Mouse (Mus musculus) embryo, embryonic 10 days (tissue): ENCODE results near the gene Crtac1.

Experiments used
- DNase-seq: peaks from one replicate; pipeline ENCODE4 v3.0.0-alpha.2; 2015; ENCODE audit warnings: low spot score

Crtac1 gene

DNA sequence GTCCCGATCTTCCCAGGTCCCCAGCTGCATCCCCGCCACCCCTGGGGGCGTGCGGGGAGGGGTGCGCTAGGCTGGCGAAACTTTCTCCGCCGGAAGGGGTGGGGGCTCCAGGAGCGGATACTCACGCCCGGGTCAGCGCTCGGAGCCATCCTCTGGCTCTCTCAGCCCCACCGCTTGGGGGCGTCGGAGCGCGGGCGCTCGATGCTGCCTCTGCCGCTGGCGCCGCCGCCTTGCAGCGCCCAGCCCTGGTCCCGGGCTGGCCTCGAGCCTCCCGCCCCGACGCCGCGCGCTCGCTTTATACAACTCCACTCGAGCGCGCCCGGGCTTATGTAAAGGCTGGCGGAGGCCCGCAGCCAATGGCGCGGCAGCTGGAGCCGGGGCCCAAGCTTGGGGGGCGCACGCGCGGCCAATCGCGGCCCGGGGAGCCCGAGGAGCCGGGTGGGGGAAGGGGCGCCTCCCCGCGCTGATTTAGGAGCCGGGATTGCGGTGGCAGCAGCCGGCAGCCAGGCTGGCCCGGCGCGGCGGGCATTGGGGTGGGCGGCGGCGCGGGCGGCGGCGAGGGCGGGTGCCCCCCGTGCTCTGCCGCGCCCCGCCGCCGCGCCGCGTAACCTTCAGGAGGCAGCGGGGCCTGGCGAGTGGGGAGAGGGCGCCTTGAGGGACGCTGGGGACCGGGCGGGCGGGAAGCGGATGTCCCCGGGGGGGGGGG is at the start of gene Crtac1:
Gene Crtac1, minus strand, starts transcription at position 299 of the 706 bp plus-strand sequence.
- DNase-seq = peak; percentile 91

DNA sequence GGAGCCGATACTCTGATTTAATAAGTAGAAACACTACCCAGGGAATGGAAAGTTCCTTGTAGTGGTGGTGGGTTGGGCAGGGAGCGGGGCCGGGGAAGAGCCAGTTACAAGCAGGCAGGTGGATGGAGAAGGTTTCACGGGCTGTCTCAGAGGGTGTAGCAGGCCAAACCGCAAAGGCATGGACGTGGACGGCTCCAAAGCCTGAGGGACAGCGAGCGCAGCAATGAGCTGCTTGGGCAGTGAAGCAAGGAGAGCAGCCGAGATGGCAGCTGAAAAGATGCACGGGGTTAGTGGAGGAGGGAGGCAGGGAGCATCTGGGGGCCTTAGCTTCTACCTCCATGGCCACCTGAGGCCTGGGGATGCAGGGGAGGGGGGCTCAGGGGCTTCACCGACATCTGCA is 46.7 kb upstream of the Crtac1 start:
- DNase-seq = no peak

DNA sequence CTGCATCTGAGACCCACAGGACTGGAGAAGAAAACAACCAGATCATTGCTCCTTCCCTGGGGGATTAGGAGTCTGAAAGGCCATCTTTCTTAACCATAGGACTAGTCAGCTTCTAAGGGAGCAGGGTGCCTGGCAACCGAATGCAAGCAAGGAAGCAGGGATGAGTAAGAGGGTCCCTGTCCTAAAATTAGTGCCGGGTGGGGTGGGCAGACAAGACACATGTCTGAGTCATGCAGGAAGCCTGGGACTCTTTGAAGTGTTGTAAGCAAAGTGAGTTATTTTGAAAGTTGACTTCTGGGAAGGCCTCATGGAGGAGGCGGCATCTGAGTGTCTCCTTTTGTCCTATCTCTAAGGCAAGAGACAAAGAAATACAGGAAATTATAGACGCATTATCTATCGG is 46.2 kb upstream of the Crtac1 start:
- DNase-seq = no peak

DNA sequence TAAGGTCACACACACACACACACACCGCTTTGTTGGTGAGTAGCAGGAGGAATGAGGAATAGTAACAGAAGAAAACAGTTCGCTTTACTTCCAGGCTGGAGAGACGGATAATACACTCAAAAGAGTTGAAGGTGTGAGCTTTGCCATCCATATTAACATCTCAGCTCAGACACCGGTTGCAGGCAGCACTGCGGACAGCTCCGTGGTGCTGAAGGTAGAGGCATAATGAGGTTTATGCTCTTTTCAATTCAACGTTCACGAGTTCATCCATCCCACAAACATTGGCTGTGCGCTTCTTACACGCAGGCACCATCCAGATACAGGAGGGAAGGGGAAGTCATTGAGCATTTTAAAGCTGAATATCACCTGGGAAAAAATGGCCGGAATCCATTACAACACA is 41.2 kb upstream of the Crtac1 start:
- DNase-seq = peak; percentile 82

DNA sequence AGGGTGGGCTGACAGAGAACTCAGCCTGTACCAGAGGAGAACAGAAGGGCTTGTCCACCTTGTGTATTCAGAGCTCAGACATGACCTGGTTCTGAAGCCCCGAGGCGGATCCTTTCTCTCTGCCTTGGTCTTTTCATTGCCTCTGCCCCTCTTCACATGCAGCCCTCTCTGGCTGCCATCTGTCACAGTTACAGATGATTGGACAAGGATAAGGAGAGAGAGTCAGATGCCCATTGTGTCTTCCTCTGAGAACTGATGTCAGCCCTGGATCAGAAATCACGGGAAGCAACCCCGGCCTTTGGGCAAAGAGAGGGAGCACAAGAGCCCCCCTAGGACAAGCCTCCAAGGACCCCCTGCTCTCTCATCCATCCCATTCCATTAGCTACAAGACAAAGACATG is 40.0 kb upstream of the Crtac1 start:
- DNase-seq = no peak

DNA sequence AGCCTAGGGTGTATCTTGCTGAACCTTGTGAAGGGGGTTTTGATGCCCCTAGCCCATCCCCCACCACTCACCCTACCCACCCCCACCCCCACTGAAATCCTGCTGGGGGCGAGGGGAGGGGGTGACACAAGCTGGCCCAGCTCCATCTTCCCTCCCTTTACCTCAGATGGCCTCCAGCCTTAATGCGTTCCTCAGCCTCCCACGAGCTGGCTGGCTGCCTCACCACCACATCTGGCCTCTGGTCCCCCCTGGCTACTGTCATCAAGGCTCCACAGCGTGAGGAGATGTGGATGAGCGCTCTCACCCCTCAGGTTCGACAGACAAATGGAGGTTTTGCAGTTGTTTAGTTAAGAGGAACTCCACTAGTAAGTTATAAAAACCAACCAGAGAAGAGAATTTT is 30.3 kb upstream of the Crtac1 start:
- DNase-seq = peak; percentile 25

DNA sequence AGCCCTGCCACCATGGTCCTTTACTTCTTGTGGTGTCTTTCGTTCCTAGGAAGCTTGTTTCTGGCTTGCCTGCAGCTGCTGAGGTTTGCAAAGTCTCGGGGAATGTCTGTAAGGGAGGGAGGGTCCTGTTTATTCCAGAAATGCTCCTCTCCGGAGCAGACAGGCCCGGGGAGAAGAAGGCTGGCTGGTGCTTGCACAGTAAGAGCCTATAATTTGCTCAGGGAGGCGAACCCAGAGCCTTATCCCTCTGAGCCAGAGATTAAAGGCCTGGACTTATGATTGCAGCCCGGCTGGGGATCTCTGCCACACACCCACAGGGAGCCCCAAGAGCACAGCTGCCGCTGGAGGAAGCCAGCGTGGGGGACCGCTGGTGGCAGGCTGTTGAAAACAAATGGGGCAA is 29.8 kb upstream of the Crtac1 start:
- DNase-seq = no peak

DNA sequence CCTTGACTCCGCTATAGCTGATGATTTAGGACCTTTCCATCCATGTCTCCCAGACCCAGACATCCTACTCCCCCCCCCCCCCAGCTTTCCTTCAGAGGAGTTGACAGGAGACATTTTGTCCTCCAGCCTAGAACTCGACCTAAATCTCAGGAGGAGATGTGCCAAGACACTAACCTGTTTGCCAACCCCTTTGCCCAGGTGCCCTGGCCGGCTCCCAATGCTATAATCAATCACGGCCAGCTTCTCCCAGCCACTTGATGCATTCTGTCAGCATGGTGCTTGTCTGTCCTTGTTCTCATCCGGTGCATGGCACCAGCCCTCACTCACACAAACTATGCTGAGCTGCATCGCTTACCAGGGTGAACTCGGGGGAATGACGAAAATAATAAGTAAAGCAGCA is 27.9 kb upstream of the Crtac1 start:
- DNase-seq = no peak

DNA sequence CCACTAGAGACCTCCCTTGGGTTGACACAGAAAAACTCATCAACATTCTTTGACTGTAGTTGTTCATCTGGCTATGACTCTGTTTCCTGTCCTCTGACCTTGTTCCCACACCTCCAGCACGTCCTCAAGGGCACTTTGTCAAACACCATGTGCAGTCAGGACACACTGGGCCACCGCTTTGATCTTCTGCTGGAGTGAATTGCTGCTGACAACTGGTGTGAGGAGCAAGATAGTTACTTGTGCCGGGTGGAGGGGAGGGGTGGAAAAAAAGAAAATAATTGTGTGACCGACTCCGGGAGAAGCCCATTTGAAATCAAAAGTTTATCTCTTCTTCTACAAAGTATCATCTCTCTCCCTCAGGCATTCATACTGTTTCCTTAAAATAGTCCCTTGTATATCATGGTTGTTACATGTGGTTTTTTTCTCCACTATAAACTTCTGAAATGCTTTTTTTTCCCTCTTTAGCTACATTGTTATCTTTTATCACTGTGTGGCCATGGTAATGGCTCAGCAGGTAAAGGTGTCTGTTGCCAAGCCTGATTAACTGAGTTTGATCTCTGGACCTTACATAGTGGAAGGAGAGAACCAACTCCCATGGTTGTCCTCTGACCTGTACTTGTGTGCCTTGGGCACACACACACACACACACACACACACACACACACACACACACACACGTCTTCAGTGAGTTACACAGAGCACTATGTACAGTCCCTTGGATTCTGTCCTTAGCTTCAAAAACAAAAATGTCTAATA is 23.1 kb upstream of the Crtac1 start:
- peak; percentile 29 for DNase-seq

DNA sequence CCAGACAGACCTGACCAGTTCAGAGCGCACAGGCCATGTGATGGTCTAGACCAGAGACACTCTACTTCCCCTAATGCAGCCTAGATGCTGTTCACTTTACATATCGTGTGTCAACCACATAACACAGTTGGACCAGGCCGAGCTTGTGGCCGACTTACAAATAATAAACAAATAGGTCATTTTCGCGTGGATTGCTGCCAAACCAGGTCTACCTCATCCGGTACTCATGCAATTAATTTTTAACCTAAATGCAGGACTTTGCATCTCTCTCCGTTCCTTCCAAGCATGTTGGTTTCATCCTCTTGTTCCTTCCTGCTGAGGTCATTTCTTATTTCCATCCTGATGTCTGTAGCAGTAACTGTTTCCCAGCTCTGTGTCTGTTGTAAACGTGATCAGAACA is 22.4 kb upstream of the Crtac1 start:
- DNase-seq = no peak

DNA sequence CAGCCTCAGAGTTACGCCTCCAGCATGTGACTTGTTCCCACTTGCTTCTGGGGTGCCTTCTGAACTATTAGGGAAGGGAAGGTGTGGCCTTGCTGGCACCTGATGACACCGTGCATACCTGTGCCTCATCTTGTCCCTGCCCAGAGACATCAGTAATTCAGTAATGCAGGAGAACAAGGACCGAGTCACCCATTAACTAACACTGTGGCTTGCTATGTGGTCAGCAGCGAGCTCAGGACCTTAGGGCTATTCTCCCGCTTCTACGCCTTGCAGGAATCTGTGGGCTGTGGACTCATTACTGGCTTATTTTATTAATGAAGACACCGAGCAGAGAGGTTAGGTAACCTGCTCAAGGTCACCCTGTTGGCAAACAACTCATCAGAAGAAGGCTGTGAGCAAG is 21.0 kb upstream of the Crtac1 start:
- DNase-seq = no peak

DNA sequence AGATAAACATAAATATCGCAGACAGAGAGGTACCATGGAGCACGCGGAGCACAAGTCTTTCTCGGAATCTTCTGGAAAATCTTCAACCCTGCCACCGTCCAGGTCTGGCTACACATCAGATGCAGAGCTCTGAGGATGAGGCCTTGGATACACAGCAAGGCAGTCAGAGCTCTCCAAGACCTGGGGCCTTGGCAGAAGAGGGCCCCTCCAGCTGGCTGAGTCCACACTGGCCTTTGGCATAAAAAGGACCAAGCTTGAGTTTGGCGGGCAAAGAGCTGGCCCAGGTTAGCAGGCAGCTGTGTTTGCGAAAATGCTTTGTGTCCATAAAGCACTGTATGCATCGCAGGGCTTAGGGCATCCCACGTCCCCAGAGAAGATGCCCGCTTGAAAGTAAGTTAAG is 17.0 kb upstream of the Crtac1 start:
- no peak for DNase-seq

DNA sequence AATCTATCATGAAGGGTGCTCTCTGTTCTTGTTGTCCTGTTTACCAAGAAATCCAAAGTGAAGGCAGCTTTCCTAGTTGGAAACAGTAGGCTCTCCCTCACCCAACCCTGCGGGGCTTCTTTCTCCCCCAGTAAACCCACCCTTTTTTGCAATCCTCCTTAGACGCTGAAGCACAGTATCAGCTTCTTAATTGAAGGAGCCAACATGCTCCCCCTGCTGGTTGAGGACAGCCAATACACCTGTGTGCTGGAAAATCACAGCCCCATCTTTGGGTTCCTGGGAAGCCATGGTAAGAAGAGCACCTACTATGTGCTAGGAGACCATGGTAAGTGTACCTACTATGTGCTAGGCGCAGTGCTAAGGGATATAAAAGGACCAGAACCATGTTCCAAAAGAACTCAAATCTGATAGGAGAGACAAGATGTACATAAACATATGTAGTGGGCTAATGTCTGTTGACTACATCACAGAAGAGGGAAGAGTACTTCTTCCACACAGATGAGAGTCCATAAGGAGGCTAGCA is 12.4 kb upstream of the Crtac1 start:
- peak; percentile 69 for DNase-seq

DNA sequence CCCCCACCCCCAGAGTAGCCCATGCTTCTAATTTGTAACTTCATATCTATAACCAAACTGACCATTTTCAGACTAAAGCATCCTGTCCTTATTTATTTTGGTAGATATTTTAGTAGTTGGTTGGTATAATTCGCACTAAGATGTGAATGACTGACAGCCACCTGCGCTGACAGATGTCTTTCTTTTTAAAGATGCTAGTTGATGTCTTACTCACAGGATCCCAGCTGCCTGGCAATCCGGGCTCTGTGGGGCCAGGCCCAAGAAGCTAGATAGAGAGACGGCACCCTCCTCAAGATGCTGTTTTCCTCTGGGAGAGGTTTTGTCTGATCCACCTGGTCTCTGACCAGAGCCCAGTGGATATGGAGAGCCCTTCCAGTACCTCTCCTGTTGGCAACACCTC is 11.7 kb upstream of the Crtac1 start:
- no peak for DNase-seq

DNA sequence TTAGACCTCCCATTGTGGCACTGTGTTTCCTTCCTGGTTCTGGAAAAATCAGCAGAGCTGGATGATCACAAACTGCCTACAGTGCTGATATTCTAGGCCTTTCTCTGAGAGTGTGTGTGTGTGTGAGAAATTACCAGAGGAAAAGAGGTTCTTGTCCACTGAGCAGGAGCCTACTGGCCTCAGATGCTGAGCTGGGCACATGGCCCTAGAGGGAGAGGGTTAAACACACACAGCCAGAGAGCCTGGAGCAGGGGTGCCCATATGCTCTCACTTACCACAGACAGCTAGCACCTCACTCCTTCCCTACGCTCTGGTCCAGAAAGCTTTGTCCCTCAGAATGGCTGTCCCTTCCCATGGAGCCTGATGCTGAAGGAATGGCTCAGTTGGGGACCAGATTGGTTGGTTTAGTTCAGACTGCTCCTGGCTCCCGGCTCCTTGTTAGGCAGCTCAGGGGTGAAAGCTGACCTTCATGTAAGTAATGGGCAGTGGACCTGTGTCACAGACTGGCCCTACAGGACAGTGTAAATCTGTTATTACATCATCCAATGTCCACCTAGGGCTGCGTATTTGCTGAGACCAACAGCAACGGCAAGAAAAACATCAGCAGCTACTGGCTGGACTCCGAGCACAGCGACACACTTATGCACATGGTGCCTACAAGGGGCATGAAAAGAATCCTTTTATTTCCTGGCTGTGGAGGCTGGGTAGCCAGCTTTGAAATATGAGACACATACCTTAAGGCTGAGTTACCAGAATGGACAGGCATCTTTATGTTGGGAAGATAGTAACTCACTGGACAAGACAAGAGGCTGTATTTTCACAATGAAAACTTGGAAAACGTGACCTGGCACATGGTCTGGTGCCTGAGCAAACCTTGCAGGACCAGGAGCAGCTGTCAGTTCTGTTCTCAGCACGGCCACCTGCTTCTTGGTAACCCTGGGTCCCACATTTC is 10.9 kb upstream of the Crtac1 start:
- DNase-seq = no peak

DNA sequence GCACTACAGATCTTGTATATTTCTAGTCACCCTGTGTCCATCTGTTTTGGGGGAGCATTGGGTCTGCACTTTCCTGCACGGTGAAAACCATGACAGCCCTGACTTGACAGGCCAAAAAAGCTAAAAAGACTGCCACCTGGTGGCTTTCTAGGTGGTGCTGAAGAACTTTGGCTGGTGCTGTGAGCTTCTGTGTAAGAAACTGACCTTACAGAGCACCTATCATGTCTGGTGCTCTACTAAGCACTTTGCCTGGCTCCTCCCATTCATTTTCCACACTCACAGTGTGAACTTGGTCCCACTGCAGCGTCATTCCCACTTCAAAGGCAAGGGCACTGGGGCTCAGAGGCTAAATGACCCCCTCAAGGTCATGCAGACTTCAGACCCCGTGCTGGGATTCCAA is 8.5 kb upstream of the Crtac1 start:
- peak; percentile 38 for DNase-seq

DNA sequence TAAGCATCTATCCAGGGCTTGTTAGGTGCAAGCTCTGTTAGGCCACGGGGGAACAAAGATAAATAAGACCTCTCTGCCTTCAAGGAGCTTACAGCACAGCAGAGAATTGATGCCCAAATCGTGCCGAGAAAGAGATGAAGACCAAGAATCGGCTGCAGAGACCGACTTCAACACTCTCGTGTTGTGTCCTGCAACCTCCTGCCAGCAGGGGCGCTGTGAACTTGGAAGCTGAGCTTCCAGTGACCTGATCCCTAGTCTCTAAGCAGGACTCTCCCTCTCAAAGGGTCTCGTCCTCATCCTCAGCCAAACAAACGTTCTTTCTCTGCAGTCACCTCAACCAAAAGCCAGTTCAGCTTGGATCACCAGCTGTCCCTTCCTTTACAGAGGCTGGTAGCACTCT is 7.8 kb upstream of the Crtac1 start:
- no peak for DNase-seq

DNA sequence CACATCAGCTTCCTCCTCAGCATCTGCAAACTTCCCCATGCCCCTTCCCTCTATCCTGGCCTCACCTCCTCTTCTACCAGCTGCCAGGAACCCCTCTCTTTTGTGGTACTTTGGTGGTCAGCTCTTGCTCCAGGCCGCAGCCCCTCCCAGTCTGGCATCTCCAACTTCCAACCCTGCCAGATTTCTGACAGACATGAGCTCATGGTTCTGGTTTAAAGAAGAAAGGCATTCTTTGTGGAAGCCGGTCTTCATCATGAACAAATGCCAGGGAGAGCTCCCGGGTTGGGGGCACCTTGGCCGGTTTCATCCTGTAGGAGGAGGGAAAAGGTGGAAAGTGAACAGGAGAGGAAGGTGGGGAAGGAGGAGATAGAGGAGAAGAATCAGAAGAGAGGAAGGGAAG is 4.0 kb upstream of the Crtac1 start:
- no peak for DNase-seq

DNA sequence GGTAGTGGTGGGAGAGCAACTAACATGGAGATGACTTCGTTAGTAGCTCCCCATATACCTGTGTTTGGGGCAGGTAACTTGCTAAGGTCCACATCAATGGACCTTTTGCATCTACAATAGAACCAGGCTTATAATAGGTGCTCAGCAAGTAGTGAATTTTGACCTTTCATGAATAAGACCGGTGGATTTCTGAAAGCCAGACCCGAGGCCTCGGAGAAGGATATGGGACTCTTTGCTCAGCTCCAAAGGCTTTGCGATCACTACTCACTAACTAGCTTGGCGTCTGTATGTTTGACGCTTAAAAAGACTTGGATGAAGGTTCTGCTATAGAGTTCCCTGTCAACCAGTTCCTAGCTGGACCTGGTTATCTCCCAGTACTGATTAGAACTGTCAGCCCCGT is 1.2 kb upstream of the Crtac1 start:
- no peak for DNase-seq

DNA sequence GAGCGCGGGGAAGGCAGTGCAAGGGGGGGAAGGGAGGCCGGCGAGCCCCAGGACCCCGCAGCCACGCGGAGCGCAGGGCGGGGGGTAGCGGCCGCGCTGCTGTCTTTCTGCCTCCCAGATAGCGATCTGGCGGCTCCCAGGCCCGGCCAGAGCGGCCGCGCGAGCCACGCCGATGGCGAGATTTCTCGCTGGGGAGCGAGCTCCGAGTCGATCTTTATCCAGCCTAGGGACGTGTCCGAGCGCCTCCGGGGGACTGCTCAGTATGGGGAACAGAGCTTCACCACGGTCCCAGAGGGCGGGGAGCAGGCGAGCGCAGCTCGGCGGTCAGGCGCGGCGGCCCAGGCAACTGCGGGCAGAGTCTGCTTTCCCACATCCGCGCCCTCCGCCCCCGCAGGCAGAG is 608 bp upstream of the Crtac1 start:
- DNase-seq = peak; percentile 52

DNA sequence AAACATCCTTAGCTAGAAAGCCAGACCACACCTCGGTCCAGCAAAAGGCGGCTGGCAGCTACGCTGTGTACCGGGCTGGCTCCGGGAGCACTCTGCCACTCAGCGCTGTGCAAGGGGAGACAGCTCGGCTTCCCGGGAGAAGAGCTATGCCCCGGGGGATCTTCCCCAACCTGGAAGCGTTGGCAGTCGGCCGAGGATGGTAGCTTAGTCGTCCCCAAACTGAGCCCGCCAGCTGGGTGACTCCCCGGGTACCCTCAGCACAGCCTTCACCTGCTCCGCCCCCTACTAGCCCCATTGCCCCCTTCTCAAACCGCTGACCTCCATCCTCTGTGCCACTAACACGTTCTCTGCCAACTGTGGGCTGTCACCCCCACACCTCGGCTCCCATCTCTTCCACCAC is 602 bp downstream of the Crtac1 start:
- no peak for DNase-seq

DNA sequence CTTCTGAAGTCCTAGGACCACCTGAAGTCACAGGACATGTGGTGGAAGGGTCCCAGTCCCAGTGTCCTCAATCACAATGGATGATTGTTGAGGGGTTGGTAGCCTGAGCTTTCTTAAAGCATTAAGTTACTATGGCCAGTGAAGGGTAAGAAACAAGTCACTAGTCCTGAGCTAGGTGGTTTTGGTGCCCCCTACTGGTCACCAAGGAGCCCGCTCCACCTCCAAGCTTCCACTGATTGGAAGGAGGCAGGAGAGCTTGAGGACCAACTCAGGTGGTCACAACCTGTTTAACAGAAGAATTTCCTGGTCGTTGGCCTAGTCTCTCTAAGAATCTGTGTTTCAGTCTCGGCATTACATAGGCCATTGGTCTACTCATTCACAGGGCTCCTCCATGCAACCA is 2.2 kb downstream of the Crtac1 start:
- peak; percentile 81 for DNase-seq
